Mouse (Mus musculus): Measurements from ENCODE around the gene Sgip1.

Gene Sgip1

DNA sequence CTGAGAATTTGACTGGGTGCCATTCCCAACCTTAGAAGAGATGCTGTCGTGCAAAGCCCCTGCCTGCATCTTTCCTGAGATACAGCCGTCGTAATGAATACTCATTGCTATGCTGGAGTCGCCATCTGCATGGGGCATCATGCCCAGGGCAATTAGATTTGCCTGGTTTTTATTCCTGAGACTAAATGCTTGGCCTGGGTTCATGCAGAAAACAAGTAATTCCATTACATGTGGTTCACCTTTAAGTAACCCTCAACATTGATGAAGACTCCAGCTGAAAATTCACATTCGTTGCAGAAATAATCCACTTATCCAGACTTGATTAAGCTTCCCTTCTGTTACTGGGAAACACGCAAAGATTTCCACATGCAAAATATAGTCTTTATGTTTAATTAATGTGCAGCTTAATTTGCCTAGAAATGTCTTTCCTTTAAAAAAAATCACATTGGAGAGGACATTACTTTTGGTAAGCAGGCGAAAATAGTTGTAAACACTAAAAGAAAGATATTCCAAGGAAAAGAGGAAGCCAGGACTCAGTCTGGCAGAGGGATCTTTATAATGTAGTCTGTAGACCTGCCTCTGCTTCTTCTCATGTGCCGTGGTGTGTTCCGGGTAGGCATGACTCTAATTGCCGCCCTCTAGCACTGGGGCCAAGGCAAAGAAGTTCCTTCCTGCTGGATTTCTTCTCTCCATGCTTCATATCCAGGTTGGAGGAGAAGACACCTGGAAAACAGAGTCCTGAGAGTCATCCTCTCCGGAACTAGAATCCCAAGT is 100.0 kb downstream of the Sgip1 start:
- no peak for DNase-seq (ENCODE audit: low spot score)

DNA sequence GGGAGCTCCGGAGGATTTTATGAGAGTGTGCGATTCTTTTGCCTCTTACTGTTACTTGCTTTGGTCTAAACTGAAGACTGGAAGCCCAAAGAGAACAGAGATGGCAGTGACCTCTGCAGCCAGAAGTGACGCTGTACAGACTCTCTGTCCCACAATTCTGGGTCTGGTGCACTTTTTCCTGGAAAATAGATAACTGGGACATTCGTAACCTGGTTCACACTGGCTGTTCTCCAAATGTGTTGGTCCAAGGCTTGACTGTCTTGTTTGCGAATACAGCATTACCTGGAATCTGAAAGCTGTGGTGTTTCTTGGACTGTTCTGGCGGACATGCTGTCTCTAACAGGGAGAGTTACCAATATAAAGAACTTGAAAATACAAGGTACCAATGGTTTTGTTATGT is 109.4 kb downstream of the Sgip1 start:
- no peak for DNase-seq (ENCODE audit: low spot score)

DNA sequence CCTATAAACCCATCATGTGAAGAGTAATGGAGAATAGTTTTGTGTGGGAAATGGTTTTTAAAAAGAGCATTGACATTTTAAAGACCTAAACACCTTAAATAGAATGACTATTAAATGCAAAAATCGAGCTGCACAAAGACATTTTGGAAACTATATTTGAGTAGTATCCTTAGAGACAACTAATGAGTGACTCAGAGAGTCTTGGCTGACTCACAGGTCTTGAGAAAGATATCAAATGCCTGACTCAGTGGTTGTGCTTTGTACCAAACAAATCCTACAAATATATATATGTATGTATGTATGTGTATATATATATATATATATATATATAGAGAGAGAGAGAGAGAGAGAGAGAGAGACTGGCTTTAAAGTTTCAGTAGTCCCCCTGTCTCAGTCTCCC is 110.1 kb downstream of the Sgip1 start:
- DNase-seq (ENCODE audit: low spot score), result no peak

DNA sequence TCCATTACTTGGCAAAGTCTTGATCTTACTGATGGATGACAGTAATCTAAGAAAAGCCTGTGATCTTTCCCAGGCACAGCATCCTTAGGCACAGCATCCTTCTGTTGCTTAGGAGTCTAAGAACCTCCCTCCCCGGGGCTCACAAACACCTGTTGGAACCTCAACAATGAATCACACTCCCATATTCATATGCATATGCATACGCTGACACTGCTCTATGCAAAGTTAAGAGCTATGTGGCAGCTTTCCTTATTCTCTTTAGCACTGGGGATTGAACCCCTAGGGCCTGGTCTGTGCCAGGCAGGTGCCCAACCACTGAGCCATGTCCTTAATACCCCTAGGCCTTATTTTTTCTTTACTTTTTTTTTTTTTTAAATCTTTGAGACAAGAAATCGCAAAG is 111.2 kb downstream of the Sgip1 start:
- no peak for DNase-seq (ENCODE audit: low spot score)

DNA sequence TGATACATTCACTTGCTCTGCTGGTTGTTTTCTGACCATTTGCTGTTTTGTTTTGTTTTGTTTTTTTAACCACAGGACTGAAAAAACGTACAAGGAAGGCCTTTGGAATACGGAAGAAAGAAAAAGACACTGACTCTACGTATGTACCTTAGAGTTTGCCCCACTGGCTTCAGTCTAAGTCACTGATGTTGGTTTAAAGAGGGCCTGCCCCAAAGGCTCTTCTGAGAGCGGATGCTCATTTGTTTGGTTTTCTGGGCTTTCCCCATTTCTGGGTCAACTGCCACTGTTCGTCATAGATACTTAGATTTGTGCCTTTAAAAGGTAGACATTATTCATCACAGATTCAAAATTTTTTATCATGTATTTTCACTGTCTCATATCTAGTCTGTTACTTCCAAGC is 111.7 kb downstream of the Sgip1 start:
- no peak for DNase-seq (ENCODE audit: low spot score)

DNA sequence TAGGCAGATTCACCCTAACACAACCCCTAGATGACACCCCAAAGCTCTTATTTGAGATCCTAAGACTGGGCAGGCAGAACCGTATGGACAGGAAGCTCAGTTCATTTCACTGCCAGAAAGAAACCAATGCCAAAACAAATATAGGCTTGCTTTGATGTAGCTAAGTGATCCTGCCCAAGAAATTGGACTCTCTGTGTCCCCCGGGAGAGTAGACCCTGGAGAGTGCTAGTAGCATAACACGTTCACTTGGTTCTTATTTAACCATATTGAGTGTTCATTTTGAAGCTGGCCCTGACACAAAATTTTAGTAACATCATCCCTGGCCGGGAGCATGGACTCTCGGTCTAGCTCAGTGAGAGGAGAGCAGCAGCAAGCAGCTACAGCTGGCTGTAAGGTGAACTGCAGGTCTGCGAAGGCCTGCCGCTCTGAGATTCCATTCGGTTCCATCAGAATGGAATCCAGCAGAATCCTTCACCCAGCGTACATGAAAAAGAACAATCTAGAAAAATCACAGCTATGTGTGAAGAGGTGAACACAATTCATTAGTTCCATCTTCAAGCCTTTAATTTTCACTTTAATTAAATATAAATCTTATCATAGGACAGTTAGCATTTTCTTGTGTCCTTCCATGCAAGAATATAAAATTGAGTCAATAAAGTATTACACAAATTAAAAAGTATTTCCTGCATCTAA is 112.4 kb downstream of the Sgip1 start:
- no peak for DNase-seq (ENCODE audit: low spot score)

DNA sequence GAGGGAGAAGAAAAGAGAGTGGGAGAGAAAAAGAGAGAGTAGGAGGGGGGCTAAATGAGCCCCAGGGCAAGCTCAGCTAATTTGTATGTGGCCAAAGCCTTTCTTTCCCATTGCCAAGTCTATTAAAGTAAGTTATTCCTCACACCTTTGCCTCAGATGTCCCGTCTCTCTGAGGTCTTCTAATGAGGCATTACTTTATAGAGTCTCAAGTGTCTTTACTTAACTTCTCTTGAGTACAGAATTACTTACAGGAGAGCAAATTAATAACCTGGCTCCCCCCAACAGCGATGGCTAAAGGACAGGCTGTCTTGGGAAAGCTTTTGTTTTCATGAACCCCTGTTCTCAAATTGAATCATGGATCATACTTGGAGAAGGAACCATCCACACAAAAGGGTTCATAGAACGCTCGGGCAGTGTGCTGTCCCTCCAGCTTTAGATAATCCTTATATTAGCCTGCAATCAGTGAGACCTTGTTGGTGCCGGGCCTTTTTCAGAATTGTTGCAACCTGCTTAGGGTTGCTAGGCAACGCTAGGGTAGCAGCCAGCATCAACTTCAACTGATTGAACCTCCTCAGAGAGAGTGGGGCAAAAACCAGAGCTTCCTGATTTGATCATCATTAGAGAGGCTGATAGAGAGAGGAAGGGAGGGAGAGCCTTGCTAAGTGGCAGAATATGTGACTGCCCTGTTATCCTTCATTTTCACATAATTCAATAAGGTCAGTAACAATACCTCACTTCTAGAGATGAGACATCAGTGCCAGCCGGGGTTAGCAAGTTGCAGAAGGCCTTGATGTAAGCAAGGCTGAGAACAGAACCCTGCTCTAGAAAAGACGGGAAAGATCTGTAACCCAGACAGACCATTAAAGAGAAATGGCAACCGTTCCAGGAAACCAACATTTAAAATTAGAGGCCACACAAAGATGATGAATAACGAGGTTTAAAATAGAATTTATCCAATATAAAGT is 114.1 kb downstream of the Sgip1 start:
- no peak for DNase-seq (ENCODE audit: low spot score)

DNA sequence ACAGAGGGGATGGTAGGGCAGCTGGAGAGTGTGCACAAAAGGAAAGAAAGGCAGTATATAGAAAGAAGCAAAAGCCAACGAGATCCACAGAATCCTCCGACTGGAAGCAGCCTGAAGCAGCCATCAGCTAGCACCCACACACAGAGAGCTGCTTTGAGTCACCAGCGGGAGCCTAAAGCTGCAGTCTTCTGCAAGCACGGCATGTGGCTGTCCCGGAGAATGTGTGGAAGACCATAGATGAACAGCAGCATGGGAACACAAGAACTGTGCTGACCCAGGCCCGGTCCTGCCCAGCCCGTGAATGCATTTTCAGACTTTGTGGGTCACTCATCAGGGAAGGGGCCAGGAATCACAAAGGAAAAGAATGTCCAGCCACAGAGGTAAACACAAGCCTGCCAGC is 115.0 kb downstream of the Sgip1 start:
- DNase-seq (ENCODE audit: low spot score), result no peak

DNA sequence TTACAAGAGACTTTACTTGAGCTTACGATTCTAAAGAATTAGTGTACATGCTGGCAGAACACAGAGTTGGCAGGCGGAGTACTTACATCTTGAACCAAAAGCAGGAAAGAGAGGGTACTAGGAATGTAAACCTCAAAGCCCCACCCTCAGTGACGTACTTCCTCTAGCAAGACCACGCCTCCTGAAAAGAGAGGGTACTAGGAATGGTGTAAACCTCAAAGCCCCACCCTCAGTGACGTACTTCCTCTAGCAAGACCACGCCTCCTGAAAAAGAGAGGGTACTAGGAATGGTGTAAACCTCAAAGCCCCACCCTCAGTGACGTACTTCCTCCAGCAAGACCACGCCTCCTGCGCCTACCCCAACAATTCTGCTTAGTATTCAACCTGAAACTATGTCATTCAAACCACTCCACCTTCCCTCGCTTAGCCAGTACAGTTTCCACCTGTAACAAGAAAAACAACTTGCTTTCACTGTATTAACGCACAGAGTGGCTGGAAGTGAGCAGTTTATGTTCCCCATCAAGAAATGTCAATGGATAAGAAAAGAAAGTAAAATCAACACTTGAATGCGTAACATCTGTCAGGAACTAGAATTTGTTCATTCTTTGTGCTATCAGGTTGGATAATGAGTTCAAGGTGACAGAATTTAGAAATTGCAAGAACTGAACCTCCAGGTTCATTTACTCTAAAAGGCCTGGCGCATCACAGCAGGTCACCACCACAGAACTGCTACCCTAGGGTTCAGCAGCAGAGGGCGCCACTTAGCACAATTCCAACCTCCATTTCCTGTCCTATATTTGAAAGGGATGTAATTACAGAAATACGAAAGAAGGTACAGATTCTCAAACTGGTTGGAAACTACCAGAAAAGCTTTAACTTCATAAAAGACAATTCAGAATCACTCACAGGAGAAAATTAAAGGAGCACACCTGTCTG is 118.4 kb downstream of the Sgip1 start:
- DNase-seq (ENCODE audit: low spot score), result no peak

DNA sequence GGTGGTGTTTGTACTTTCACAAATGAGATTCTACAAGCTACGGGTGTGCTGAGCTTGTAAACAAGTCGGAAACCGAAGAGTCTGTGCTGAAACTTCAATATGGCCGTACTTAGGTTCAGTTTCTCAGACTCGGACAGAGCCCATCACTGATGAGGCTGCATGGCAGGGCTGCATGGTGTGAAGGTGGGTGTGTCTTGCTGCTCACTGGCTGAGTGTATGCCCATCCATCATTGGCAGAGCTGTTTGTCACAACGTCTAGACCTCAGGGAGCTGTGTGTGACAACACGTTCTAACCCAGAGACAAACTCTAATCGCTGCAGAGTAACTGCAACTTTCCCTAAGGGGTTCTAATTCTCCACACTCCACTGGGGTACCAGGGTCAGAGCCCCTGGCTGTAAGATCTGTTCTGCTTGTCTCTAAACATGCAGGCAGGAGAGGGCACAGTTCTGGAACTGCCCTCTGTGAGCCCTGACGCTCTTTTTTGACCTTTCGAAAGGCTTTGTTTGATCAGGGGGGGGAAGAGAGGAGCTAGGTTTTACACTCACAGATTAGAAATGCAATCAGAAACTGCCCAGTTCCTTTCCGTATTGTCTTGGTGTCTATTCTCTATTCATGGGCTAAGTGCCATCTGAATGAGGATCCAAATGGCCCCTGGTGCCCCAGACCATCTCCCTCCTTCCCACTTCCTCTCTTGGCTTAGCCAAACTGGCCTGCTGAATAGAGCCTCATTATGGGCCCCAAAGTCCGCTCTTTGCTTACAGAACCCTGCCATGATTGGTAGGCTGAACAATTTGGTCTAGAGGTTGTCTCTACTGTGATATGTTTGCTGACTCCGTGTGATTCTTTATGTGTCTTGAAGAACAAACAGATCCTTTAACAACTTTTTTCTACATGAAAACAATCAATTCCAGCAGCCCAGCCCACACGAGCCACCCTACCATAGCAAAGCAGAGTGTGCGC is 121.9 kb downstream of the Sgip1 start:
- no peak for DNase-seq (ENCODE audit: low spot score)

DNA sequence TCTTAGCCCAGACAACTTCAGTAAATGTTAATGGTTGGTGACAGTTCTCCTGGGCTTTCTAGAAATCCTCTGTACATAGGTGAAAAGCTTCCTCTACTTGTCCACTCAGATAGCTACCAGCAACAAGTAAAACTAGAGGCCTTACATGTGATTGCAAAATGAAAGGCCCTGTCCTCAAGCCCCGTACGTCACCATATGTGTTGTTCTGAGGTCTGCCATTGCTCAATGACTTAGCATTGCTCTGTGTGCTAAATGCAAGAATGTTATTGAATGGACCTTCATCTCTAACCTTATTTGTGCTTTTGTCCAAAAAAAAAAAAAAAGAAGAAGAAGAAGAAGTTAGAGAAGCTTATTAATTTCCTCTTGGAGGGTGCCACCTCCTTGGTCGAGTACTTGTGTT is 125.4 kb downstream of the Sgip1 start:
- no peak for DNase-seq (ENCODE audit: low spot score)

DNA sequence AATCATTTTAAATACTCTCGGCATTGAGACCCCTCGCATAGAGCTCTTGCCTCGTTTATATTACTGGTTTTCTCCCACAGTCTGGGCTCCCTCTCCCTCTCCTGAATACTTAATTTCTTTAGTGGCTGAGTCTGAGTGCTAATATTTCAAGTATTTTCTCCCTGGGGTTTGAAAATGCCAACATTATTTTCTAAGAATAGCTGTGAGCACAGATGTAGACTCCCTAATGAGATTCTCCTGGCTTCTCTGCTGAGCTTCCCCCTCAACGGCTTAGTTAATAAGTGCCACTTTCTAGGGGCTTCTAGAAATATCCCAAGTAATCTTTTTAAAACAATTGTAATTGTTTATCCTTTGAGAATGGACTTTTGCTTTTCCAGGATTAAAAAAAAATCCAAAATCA is 130.2 kb downstream of the Sgip1 start:
- no peak for DNase-seq (ENCODE audit: low spot score)

DNA sequence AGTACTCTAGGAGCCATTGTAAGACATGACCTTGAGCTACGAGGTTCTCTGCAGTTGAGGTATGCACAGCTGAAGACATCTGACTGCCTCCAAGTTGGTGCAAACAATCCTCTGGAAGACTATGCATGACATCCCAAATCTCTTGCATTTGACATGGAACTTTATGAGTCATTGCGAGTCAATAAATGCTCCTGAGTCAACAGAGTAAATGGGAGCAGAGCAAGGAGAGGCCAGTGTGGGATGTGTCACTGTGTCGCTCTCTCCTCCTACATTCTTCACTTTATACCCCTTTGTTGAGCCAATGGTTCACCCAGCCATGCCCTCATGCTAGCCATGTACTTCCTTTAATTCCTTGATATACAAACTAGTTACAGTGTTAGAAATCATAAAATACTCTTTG is 142.0 kb downstream of the Sgip1 start:
- DNase-seq (ENCODE audit: low spot score), result no peak

DNA sequence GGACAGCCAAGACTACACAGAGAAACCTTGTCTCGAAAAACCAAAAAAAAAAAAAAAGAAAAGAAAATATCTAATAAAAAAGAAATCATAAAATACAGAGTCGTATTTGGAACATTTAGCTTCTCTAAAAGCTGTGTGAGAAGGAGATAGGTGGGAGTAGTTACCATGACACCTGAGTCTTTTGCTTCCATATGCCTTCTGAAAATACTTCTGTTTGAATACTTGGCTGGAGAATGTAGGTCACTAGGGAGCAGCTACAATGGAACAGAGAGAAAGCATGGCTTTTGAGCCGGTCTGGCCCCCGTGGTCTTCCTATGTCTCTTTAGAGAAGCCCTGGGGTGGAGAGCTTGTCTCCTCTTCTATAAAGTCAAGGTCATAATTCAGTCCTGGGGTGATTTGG is 143.1 kb downstream of the Sgip1 start:
- no peak for DNase-seq (ENCODE audit: low spot score)

DNA sequence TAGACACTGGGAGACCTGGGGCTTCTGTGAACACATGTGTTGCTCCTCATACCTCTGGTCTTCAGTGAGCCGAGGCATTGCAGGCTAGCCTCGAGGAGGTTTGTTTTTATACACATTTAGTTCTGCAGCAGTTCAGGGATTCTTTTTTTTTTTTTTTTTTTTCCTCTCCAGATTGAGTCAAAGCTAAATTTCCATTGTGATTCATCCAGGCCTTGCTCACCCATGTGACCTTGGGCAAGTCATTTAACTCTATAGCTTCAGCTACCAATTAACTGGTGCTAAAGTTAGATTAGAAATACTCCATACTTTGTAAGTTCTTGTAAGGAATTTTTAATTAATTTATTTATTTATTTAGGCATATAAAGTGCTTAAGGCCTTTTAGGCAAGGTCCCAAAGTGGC is 145.4 kb downstream of the Sgip1 start:
- DNase-seq (ENCODE audit: low spot score), result no peak

DNA sequence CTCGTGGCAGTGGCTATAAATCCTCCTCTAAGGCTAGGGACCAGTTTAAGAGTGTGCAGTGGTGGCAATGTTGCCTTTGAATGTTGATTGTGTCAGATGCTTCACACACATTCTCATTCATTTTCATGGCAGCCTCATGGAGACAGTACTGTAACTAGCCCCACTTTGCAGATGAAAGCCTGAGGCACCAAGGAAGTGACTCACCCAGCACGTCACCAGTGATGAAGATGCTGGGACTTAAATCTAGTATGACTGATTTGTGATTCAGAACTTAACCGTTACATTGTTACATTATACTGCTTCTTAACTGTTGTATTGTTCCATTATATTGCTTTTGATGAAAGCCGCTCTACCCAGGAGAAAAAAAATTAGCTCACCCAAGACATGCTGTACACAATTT is 145.8 kb downstream of the Sgip1 start:
- DNase-seq (ENCODE audit: low spot score), result no peak

DNA sequence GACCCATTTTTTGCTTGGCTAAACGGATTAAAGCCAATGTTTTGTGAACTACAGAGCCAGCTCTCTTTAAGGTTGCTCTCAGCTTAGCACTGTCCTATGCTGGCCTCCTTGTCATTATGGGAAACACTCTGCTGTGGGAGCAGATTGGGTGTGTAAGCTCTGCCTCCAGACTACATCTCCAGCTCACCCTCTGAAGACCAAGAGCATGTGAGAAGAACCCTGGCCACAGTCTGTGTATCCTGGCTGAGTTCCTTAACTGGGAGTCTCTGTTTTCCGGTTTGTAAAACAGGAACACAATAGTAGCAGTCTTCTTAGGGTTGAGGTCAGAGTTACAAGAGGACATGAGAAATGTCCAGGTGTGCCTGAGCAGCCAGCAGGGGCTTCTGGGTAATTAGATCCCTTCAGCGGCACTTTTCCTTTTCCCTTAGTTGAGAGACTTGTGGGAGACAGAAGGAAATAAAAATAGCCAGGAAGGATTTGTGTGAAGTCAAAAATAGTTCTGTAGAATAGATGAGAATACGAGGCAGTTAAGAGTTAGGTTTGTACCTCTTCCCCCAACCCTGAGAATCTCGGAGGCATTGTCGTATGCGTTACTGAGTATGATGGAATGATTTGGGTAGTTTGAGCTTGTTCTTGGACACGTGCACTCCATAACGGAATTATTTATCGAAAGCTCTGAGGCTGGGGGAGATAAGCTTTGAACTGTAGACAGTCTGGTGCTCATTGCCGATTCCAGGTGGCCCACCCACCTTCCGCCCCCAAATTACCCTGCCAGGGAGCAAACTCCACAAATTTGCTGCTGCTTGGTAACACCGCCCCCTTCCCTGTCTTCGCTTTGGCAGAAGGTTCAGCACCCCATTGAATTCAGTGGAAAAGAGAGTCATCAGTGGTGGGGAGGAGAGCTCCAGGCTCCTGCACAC is 146.9 kb downstream of the Sgip1 start:
- no peak for DNase-seq (ENCODE audit: low spot score)

DNA sequence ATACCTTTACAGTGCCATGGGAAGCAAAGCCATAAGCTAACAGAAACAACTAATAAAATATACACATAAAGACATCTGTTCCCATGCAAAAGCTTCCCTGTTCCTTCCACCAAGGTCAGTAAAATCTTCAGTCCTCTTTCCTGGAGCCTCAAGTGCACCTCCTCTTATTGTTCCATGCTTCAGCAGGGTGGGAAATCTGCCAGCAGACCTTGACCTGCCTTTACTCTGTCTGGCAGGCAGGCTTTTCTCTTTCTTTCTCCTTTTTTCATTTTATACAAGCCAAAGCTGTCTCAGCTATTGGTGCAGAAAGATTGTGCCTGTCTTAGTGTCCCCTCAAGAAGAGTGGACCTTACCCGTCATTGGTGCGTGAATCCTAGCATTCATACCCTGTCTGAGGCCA is 154.8 kb downstream of the Sgip1 start:
- DNase-seq (ENCODE audit: low spot score), result no peak

DNA sequence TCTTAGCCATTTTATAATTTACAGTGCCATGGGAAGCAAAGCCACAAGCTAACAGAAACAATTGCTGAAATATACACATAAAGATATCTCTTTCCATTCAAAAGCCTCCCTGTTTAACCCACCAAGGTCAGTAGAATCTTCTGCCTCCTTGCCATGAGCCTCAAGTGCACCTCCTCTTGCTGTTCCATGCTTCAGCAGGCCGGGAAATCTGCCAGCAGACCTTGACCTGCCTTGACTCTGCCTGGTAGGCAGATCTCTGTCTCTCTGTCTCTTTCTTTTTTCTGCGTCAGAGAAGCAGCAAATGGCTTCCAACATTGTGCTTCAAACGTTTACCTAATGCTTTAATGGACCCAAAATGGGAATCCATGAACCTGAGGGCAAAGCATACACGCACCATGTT is 157.9 kb downstream of the Sgip1 start:
- DNase-seq (ENCODE audit: low spot score), result no peak
